Mouse (Mus musculus) kidney, adult 2 months (tissue): ENCODE measurements around the gene Zkscan3.

ENCODE experiments used
- CTCF ChIP-seq: fragments of 200-500 bp; conservative IDR thresholded peaks from 2 replicates; pipeline ENCODE4 v1.5.1; 2011; ENCODE audit warnings: low read depth, mild to moderate bottlenecking, control low read depth, low read length, moderate library complexity, mixed read lengths; ENCODE audit not compliant: insufficient read depth, insufficient read length
- POLR2A ChIP-seq: fragments of 200-500 bp; IDR thresholded peaks from one replicate; pipeline ENCODE4 v1.6.1; 2011; ENCODE audit warnings: low read depth, low read length, control low read depth

GRCm38 (mm10) chr13:21447856-21448614 lies 45.5 kb upstream of the Zkscan3 start:
- TF ChIP-seq POLR2A (no peak), CTCF (no peak)
